Mouse (Mus musculus) B cell, adult 2 months (primary cell): ENCODE results near the gene Wdr76.
A peak's percentile ranks its signal among the peaks of the same experiment; 100 is the strongest.
"Not testable (repeated sequence)": the region's sequence is repeated elsewhere in the genome, so short reads cannot be mapped to it uniquely, and the experiment has no call there.

ENCODE experiments used
- DNase-seq, 2 experiments: peaks; one replicate each; pipeline ENCODE4 v3.0.0; 2022

The Wdr76 gene

DNA sequence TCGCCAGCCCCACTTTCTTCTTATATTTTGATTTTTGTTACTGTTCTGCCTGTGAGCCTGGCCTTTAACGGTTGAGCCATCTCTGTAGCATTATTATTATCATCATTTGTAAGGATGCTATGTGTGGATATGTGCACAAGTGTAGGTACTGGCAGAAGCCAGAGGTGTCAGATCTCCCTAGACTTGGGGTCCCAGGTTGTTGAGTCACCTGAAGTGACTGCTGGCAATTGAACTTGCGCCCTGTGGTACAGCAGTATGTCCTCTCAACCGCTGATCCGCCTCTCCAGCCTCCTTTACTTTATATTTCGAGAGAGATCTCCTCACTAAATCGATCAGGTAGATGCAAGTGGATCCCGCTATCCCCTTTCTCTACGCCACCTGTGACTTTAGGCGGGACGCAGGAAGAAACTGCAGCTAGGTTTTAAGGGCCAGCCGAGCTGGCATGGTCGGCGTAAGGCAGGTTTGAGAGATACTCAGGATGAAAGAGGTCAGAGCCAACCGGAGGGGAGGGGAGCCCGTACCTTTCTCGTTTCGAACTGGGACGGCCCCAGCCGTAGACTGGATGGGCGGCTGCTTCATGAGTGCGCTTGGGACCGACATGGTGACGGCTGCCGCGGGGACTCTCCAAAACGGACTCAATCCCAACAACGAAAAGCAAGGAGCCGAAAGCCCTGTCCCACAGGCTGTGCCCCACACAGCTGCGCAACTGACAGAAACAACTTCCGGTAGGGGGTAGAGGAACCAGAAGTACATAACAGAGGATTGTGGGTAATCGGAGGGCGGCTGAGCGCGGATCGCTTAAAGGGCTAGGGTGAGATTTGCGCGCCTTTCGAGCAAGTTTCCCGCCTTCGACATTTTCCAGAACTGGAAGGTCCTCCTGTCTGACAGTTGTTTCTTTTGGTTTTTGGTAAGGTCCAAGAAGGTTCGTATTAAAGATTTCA, at the start of gene Wdr76, which contains the start of gene Mfap1a:
Gene Wdr76, plus strand, starts transcription at position 782 of the 941 bp plus-strand sequence.
Gene Mfap1a, minus strand, starts transcription at position 724 of the 941 bp plus-strand sequence.
- peak; percentile 85 to 86 for DNase-seq

DNA sequence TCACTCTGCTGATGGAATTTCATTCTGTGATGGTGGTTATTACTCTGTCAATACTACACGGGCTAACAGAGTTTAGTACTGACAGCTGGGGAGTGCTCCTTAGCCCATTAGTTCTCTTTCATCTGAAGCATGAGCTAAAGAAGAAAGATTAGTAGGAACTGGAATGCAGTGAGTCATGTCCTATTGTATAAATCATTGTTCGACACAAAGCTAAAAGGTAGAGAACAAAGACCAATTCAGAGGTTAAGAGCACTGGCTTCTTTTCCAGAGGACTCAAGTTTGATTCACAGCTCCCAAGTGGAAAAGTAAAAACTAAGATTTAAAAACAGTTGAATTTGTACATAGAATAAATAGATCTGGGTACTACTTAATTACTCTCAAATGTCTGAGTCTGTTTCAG, 46.5 kb upstream of the Wdr76 start:
- DNase-seq, result no peak

DNA sequence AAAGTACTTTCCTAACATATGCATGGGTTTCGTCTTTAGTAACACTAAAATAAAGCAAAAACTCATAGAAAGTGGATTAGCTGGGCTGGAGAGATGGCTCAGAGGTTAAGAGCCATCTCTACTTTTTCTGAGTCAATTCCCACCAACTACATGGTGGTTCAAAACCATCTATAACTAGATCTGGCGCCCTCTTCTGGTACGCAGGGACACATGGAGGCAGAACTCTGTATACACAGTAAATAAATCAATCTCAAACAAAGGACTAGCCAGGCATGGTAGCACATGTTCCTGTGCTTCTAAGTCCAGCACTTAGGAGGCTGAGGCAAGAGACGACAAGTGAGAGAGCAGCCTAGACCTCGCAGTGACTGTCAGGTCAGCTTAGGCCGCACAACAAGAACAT, 37.5 kb upstream of the Wdr76 start:
- DNase-seq, result not testable (repeated sequence)

DNA sequence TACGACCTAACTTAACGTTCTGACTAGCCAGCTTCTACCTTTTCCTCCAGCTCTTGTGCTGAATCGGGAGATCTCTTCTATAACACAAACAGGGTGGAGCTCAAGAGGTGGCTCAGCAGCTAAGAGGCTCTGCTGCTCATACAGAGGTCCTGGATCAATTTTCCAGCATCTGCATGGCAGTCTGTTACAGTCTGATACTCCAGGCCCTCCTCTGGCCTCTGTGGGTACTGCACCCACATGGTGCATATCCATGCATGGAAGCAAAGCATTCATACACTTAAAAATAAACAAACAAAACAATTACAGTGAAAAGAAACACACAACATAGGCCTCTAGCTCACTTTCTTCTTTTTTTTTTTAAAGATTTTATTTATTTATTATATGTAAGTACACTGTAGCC, 33.7 kb upstream of the Wdr76 start:
- not testable (repeated sequence) for DNase-seq

DNA sequence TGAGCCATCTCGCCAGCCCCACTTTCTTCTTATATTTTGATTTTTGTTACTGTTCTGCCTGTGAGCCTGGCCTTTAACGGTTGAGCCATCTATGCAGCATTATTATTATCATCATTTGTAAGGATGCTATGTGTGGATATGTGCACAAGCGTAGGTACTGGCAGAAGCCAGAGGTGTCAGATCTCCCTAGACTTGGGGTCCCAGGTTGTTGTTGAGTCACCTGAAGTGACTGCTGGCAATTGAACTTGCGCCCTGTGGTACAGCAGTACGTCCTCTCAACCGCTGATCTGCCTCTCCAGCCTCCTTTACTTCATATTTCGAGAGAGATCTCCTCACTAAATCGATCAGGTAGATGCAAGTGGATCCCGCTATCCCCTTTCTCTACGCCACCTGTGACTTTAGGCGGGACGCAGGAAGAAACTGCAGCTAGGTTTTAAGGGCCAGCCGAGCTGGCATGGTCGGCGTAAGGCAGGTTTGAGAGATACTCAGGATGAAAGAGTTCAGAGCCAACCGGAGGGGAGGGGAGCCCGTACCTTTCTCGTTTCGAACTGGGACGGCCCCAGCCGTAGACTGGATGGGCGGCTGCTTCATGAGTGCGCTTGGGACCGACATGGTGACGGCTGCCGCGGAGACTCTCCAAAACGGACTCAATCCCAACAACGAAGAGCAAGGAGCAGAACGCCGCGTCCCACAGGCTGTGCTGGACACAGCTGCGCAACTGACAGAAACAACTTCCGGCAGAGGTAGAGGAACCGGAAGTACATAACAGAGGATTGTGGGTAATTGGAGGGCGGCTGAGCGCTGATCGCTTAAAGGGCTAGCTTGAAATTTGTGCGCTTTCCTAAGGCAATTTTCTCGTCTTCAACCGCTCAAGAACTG, 33.0 kb upstream of the Wdr76 start, which contains the start of gene Mfap1b:
Gene Mfap1b, minus strand, starts transcription at position 767 of the 879 bp plus-strand sequence.
- DNase-seq, result peak; percentile 80

DNA sequence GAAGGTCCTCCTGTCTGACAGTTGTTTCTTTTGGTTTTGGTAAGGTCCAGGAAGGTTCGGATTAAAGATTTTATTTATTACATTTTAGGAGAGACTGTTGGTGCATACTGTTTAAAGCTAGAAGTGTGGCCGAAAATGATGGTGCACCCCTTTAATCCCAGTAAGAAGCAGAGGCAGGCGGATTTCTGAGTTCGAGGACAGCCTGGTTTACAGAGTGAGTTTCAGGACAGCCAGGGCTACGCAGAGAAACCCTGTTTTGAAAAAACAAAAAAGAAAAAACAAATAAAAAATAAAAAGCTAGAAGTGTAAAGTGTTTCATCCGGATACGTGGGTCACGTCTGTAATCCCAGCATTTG, 32.4 kb upstream of the Wdr76 start:
- no peak for DNase-seq

DNA sequence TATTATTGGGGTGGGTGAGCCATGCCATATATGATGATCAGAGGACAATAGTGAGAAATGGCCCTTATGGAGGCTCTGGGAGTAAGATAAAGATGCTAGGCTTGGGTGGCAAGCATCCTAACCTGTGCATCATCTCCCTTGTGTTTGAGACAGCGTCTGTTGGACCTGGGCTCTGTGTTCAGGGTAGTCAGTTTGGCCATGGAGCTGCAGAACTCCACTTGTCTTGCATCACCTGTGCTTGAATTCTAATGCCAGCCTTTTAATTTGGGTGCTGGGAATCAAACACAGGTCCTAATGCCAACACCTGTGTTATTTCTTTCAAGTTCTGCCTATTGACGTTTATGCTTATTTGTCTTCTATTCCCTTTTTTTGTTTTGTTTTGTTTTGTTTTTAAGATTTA, 31.2 kb upstream of the Wdr76 start:
- DNase-seq, result not testable (repeated sequence)

DNA sequence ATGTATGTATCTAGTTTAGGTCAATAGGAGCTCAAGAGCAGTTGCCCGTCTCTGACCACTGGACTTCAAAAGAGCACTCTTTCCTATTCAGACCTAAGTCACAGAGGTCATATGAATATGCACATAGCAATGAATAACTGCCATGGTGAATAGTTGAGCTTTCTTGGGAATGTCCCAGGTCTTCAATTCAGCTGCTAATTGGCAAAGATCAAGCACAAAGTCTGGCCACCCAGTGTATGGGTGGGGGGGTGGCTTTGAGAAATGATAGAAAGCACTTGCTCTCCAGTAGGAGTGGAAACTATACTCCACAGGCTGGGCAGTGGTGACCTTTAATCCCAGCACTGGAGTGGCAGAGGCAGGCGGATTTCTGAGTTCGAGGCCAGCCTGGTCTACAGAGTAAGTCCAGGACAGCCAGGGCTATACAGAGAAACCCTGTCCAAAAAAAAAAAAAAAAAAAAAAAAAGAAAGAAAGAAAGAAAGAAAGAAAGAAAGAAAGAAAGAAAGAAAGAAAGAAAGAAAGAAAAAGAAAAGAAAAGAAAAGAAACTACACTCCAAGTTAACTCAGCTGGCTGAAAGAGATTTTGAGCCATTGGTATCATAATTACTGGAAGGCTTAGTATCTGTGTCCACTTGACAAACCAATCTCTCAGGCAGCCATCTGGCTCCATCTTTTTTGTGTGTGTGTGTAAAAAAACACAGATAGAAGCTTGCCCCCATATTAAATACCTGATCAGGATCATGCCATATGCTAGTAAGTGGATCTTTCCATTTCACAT, 28.8 kb upstream of the Wdr76 start:
- DNase-seq, result no peak

DNA sequence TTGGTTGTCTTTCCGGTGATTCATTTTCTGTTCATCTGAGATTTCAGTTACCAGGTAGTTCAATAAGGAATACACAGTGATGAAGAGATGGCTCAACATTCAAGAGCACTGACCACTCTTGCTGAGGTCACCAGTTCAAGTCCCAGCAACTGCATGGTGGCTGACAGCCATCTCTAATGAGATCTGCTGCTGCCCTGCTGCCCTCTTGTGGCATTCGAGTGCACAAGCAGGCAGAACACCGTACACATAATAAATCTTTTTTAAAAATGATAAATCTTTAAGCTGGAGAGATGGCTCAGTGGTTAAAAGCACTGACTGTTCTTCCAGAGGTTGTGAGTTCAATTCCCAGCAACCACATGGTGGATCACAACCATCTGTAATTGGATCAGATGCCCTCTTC, 26.0 kb upstream of the Wdr76 start:
- DNase-seq, result peak; percentile 60 to 62

DNA sequence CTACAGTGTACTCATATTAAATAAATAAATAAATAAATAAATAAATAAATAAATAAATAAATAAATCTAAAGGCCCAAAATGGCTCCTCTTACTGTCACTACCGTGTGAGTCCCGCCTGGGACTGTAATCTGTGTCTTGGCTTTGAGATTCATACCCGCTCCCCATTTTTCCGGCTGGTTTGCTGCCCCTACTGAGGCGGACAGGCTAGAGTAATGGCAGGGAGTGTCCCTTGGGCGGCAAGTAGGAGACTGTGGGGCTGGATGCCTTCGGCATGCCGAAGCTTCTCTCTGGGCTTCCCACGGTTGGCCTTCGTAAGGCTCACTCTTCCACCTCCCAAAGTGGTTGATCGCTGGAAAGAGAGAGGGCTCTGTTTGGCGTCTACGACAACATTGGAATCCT, 25.6 kb upstream of the Wdr76 start:
- not testable (repeated sequence) for DNase-seq

DNA sequence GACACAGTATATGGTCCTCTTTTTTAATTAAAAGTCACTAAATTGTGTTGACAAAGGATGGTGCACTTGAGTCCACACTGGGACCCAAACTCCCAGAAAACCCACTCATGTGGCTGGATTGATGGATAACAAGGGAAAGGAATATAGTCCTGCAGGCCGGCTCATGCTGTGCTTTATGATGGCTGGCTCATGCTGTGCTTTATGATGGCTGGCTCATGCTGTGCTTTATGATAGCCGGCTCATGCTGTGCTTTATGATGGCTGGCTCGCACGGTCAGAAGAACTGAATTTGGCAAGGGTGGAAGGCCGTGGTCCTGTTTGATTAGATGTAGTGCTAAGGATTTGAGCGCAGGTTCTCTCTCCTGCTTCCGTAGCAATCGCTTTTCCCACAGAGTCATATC, 22.9 kb upstream of the Wdr76 start:
- DNase-seq, result no peak

DNA sequence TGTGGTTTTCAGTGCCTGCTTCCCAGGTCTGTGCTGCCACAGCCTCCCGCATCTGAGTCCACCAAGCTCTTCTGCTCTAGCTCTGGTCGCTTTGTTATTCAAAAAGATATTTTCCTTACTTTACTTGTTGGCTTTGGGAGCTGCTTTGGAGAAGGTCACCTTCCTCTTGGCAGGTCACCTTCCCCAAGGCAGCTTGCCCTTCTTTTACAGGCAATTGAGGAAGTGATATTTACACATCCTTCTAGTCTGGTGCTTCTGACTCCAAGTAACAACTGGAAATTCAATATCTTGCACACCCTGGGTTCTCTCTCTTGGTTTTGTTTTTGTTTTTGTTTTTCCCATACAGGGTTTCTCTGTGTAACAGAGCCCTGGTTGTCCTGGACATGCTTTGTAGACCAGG, 22.1 kb upstream of the Wdr76 start:
- not testable (repeated sequence) for DNase-seq

DNA sequence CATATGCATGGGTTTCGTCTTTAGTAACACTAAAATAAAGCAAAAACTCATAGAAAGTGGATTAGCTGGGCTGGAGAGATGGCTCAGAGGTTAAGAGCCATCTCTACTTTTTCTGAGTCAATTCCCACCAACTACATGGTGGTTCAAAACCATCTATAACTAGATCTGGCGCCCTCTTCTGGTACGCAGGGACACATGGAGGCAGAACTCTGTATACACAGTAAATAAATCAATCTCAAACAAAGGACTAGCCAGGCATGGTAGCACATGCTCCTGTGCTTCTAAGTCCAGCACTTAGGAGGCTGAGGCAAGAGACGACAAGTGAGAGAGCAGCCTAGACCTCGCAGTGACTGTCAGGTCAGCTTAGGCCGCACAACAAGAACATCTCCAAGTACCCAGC, 5.0 kb upstream of the Wdr76 start:
- DNase-seq, result not testable (repeated sequence)

DNA sequence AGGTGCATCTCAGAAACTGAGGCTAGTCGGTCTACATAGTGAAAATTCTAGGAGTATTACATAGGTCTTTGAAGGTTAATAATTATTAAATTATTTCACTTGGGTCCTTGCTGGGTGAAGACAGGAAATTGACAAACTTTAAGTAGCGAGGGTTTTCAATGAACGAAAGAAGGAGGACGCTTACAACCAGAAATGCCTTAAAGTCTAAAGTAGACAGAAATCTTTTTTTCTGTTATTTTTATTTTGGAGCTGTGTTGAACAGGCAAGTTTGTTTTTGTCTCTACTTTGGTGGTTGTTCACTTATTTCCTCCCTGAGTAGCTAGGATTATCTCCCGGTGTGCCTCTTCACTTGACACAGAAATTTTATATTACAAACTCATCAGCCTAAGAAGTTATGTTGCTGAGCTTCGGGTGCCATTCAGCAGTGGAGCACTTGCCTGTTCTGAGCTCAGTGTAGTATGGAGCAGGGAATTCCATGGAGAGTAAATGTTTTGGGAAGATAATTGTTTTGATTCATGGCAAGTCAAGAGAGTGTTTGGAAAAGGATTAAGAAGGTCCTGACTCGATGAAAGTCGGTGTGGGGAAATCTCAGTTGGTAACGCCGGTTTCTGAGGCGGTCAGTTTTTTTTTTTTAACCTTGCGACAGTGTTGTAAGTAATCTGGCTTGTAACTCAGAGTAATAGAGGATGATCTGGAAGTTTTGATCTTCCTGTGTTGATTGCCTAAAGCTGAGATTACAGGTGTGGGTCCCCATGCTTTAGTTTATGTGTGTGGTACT, 839 bp downstream of the Wdr76 start:
- peak in 1 of 2 experiments; percentile 3 for DNase-seq

DNA sequence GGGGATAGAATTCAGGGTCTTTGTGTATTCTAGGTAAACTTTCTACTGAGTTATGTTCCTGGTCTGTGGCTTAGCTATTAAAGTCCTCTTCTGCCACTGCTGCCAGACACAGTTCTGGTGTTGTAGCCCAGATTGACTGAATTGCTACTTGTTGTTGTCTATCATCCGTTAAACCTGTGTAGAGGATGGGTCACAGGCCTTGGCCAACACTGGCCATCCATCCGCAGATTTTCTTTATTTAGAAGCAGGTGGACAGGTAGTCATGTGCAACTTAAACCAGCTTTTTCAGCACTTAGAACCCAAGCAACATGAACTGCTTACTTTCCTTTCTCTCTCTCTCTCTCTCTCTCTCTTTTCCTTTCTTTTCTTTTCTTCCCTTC, 1.4 kb downstream of the Wdr76 start:
- DNase-seq, result no peak

DNA sequence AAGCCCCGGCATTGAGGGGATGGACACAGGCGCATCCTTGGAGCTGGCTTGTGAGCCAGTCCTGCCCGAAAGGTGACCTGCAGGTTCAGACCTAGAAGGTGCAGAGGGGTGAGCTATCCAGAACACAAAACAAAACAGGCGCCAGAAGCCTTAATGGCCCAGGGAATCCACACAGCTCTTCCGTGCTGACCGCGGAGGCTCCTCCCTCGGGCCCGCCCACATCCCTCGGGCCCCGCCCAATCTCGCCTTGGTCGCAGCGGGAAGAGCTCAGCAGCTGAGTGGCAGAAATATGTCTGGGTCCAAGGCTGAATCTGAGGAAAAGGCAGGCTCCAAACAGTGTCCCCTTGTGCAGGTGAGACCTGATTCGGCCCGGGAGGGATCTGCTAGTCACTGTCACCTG, 3.1 kb downstream of the Wdr76 start:
- peak; percentile 54 to 55 for DNase-seq

DNA sequence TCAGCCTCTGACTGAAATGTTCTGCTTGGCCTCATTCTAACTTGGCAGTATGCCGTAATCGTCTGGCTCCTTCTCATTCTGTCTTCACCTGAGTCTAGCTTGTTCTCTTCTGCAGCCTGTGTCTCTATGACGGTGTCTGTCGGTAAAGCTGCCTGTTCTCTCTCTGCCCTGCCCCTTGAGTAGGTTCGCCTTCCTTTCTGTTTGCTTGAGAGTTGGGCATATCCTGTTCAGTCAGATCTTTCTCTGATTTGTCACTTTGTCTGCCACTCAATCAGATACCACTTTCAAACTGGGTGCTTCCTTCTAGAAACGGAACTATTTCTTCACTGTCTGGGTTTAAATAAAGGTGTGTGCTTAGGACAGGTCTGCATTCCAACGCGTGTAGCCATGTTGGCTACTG, 4.9 kb downstream of the Wdr76 start:
- no peak for DNase-seq

DNA sequence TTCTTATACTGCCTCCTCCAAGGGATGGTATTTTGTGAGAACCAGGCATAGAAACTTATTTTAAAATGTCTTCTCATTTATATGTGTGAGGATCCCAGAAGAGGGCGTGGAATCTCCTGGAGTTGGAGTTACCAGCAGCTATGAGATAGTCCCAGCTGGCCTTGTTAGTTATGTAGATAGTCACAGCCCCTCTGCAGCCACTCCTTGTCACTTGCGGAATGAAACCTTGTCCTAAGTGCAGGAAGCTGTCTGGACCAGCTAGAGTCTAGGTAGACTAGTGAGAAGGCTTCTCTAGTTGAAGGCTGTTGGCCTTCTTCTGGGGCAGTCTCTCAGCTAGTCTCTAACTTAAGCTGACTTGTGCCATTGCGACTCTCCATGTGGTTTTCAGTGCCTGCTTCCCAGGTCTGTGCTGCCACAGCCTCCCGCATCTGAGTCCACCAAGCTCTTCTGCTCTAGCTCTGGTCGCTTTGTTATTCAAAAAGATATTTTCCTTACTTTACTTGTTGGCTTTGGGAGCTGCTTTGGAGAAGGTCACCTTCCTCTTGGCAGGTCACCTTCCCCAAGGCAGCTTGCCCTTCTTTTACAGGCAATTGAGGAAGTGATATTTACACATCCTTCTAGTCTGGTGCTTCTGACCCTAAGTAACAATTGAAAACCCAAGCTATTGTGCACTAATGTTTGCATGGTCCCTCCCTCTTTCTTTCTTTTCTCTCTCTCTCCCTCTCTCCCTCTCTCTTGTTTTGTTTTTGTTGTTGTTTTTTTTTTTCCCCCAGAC, 6.7 kb downstream of the Wdr76 start:
- not testable (repeated sequence) for DNase-seq

DNA sequence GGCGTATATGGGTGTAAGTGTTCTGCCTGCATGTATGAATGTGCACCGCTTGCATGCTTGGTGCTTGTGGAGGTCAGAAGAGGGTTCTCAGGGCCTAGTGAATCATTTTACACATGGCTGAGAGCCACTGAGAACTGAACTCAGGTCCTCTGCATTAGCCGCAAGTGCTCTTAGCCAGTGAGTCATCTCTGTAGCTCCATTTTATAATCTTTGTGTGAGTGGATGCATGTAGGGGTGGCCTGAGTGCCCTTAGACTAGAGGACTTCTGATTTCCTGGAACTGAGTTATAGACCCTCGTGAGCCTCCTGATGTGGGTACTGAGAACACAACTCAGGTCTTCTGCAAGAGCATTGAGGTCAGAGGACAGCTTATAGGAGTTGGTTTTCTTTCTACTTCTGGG, 7.7 kb downstream of the Wdr76 start:
- no peak for DNase-seq

DNA sequence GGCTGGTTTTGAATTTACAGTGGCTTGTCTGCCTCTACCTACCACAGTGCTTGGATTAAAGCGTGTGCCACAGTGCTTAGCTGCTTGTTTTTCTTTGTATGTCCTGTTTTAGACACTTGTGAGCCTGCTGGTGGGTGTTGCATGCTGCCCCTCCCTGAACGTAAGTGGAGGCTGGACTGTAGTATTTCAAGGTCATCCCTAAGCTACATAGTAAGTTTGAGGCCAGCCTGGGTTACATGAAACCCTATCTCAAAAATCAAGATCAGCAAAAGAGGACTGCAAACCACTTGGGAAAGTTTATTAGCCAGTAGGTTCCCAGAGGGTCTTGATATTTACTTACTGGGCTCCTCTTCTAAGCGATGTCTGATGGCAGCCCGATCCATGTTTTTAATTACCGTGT, 11.6 kb downstream of the Wdr76 start:
- no peak for DNase-seq

DNA sequence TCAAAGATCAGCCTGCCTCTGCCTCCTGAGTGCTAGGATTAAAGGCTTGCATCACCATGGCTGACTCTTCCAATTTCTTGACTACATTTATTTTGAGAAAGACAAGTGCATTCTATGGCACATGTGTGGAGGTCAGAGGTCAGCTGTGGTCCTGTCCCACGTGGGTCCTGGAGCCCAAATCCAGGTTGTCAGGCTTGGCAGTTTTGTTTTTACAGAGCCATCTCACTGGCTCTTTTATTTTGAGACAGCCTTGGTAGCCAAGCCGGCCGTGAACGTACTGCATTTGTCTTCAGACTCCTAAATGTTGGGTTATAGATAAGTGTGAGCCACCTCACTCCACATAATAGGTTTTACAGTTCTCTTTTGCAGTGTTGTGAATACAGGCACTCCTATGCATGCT, 12.2 kb downstream of the Wdr76 start:
- not testable (repeated sequence) for DNase-seq
